Comparison of ENCODE assay signal across 14 mouse cellular contexts in genomic region chr17:31453476-31453875, GRCm38 (mm10).
DNase-seq lines count a peak whose midpoint lies in the region; ATAC-seq and TF ChIP-seq lines count a peak whose summit lies in the region.
"Had no signal": no experiment of that assay in that cellular context is flagged by ENCODE, and none has a peak within 500 bp of the region (broad histone marks: within the 10 kb centered on the region; RNA-seq: fewer than 3 reads in every experiment).

No protein-coding gene starts in this region.

- no peak overlapping the region for H3K9ac ChIP-seq in limb, embryonic 15.5 days
- H3K9ac ChIP-seq: liver, embryonic 12.5 days had no signal

- H3K4me1 ChIP-seq in limb, embryonic 15.5 days = peaks cover 25% of the 10 kb centered on the region
- peaks cover 12% of the 10 kb centered on the region for H3K4me1 ChIP-seq in small intestine, adult 2 months (ENCODE audit: control insufficient read depth, insufficient read depth, insufficient read length, low read length)
- H3K4me1 ChIP-seq: liver, embryonic 12.5 days had no signal

- H3K4me3 ChIP-seq in limb, embryonic 15.5 days = no peak overlapping the region
- no peak overlapping the region for H3K4me3 ChIP-seq in small intestine, adult 2 months (ENCODE audit: low read depth, low read length)
- H3K4me3 ChIP-seq: hindbrain, embryonic 10.5 days; liver, embryonic 12.5 days had no signal

- H3K9me3 ChIP-seq in limb, embryonic 15.5 days = no peaks in the 10 kb centered on the region
- H3K9me3 ChIP-seq: hindbrain, embryonic 10.5 days; liver, embryonic 12.5 days had no signal

- peak; percentile 38 for DNase-seq in heart, adult 9 months (ENCODE audit: low spot score in 2 of 2)
- no peak for DNase-seq in heart, postnatal 25 days (ENCODE audit: low spot score)
- DNase-seq in heart, postnatal 4 days = peak; percentile 20
- no peak for DNase-seq in frontal cortex, postnatal 10 days (ENCODE audit: low spot score in 2 of 2)
- DNase-seq in testis, postnatal 10 days (ENCODE audit: low spot score) = no peak
- DNase-seq: cerebellum, adult 18-20 months; right cerebral cortex, postnatal 25 days had no signal

- no peak for ATAC-seq in limb, embryonic 15.5 days (ENCODE audit: insufficient number of reproducible peaks, low FRiP score, low TSS enrichment, low read depth)
- ATAC-seq: inflammation-experienced regulatory T-cells, adult 6 months; liver, embryonic 12.5 days; midbrain, embryonic 16.5 days had no signal

- intact Hi-C loops in heart, postnatal 25 days (cut with DNase I) = no loop called here

- TF ChIP-seq CTCF in small intestine, adult 2 months (IDR thresholded peaks at IDR 0.05; ENCODE audit: extremely low read depth, insufficient read length, insufficient replicate concordance, low read depth, low read length) = no peak

- no peak overlapping the region for H3K4me2 ChIP-seq in limb, embryonic 15.5 days
- H3K4me2 ChIP-seq: liver, embryonic 12.5 days had no signal

- no peak for TF ChIP-seq POLR2A in small intestine, adult 2 months (IDR thresholded peaks at IDR 0.05; ENCODE audit: low read depth, low read length)

- H3K27ac ChIP-seq in limb, embryonic 15.5 days = peak overlapping the region; percentile 64
- peak overlapping the region; percentile 47 for H3K27ac ChIP-seq in small intestine, adult 2 months (ENCODE audit: insufficient read depth, low read depth, low read length)
- H3K27ac ChIP-seq: hindbrain, embryonic 10.5 days; kidney, postnatal 0 days; liver, embryonic 12.5 days had no signal

- H3K27me3 ChIP-seq in limb, embryonic 15.5 days = no peaks in the 10 kb centered on the region
- no peaks in the 10 kb centered on the region for H3K27me3 ChIP-seq in small intestine, adult 2 months (ENCODE audit: control insufficient read depth, insufficient read depth, low read length)

- WGBS in limb, embryonic 15.5 days = 48% methylated on average over 3 of the region's 3 CpGs
- 75% methylated on average over 3 of the region's 3 CpGs for WGBS in small intestine, adult 2 months

- H3K36me3 ChIP-seq in limb, embryonic 15.5 days = peaks cover 19% of the 10 kb centered on the region
- H3K36me3 ChIP-seq in small intestine, adult 2 months (ENCODE audit: control insufficient read depth, insufficient read depth, low read length) = peaks cover 56% of the 10 kb centered on the region
- H3K36me3 ChIP-seq: liver, embryonic 12.5 days had no signal

Comparison
In these comparisons a context has a peak if more than half of its experiments do, and no peak if none do; other contexts are left out.
1. DNase-seq: peak in heart, adult 9 months (2 of 2) and heart, postnatal 4 days (single experiment); none in heart, postnatal 25 days (single experiment), frontal cortex, postnatal 10 days (0 of 2) and testis, postnatal 10 days (single experiment).